7 mouse cellular contexts compared by ENCODE assay signal in genomic region chr11:88118817-88119642, GRCm38 (mm10). TPM values are rescaled to one million over a fixed set of nuclear protein-coding genes. Genes with fewer than 3 reads are reported as not detected.
A peak's percentile ranks its signal among the peaks of the same experiment; 100 is the strongest.
DNase-seq lines count a peak whose midpoint lies in the region; ATAC-seq and TF ChIP-seq lines count a peak whose summit lies in the region.

No protein-coding gene starts in this region.

- no peaks in the 10 kb centered on the region for H3K79me2 ChIP-seq in heart, adult 2 months (replicated peaks; ENCODE audit: control insufficient read depth, insufficient read depth, low read length)

- peak overlapping the region; percentile 84 for H3K27ac ChIP-seq in embryonic facial prominence, embryonic 12.5 days
- H3K27ac ChIP-seq in heart, adult 2 months: peak overlapping the region; percentile 99
- H3K27ac ChIP-seq in kidney, adult 2 months (ENCODE audit: insufficient read depth, low read depth, low read length): peak overlapping the region; percentile 93
- H3K27ac ChIP-seq in limb, embryonic 11.5 days (replicated peaks; ENCODE audit: low read depth, low read length): peak overlapping the region; percentile 78
- H3K27ac ChIP-seq in midbrain, postnatal 0 days (ENCODE audit: low read depth, low read length): peak overlapping the region; percentile 63

- no peak overlapping the region for H3K4me2 ChIP-seq in embryonic facial prominence, embryonic 12.5 days (replicated peaks)
- H3K4me2 ChIP-seq in limb, embryonic 11.5 days (ENCODE audit: low read depth, severe bottlenecking): 0 out of 2 replicates have a peak overlapping the region, but pooled peaks have one; percentile 1
- H3K4me2 ChIP-seq in midbrain, postnatal 0 days (ENCODE audit: low read depth, low read length, poor library complexity, severe bottlenecking): peak overlapping the region; percentile 9; the same call in 1 of the 2 replicates

- peak; percentile 69 for ATAC-seq in embryonic facial prominence, embryonic 12.5 days (ENCODE audit: insufficient number of reproducible peaks, insufficient read depth, low FRiP score, low TSS enrichment)
- peak; percentile 69 for ATAC-seq in limb, embryonic 11.5 days (ENCODE audit: insufficient number of reproducible peaks, low FRiP score, low TSS enrichment, low read depth)
- peak; percentile 82 for ATAC-seq in midbrain, postnatal 0 days (ENCODE audit: low FRiP score)

- WGBS in embryonic facial prominence, embryonic 12.5 days: 17% methylated on average over 8 of the region's 8 CpGs
- 12% methylated on average over 8 of the region's 8 CpGs for WGBS in heart, adult 2 months
- WGBS in kidney, adult 2 months: 37% methylated on average over 8 of the region's 8 CpGs
- WGBS in limb, embryonic 11.5 days: 10% methylated on average over 8 of the region's 8 CpGs
- 7% methylated on average over 8 of the region's 8 CpGs for WGBS in midbrain, postnatal 0 days

- H3K36me3 ChIP-seq in embryonic facial prominence, embryonic 12.5 days: 0 out of 2 replicates have a peak, but pooled peaks cover 3% of the 10 kb centered on the region
- peaks cover 19% of the 10 kb centered on the region for H3K36me3 ChIP-seq in heart, adult 2 months (ENCODE audit: control insufficient read depth, insufficient read depth, low read length)
- H3K36me3 ChIP-seq in kidney, adult 2 months (ENCODE audit: control insufficient read depth, insufficient read depth, low read length): no peaks in the 10 kb centered on the region
- H3K36me3 ChIP-seq in limb, embryonic 11.5 days (ENCODE audit: control insufficient read depth, insufficient read depth, low read length): no peaks in the 10 kb centered on the region
- no peaks in the 10 kb centered on the region for H3K36me3 ChIP-seq in midbrain, postnatal 0 days (ENCODE audit: insufficient read depth, low read length)

- TF ChIP-seq POLR2A in heart, adult 2 months (IDR thresholded peaks at IDR 0.05; ENCODE audit: insufficient read depth, low read depth, low read length): peak; percentile 98
- TF ChIP-seq POLR2A in kidney, adult 2 months (IDR thresholded peaks at IDR 0.05; ENCODE audit: low read depth, low read length): peak; percentile 61

- peak; percentile 77 to 82 for DNase-seq in adrenal gland, postnatal 36 days
- DNase-seq in heart, adult 2 months: peak; percentile 88 to 93
- DNase-seq in kidney, adult 2 months: peak; percentile 93
- DNase-seq in limb, embryonic 11.5 days (ENCODE audit: low spot score): peak; percentile 75
- peak; percentile 91 for DNase-seq in midbrain, postnatal 0 days (ENCODE audit: low spot score)
- peak; percentile 54 for DNase-seq in urinary bladder, postnatal 25 days (ENCODE audit: low spot score)

- no peaks in the 10 kb centered on the region for H3K9me3 ChIP-seq in embryonic facial prominence, embryonic 12.5 days
- no peaks in the 10 kb centered on the region for H3K9me3 ChIP-seq in limb, embryonic 11.5 days (ENCODE audit: control insufficient read depth, low read length)
- no peaks in the 10 kb centered on the region for H3K9me3 ChIP-seq in midbrain, postnatal 0 days (ENCODE audit: low read length)

- H3K9ac ChIP-seq in embryonic facial prominence, embryonic 12.5 days: peak overlapping the region; percentile 24; the same call in 1 of the 2 replicates
- H3K9ac ChIP-seq in heart, adult 2 months (ENCODE audit: low read depth, low read length): peak overlapping the region; percentile 57
- H3K9ac ChIP-seq in limb, embryonic 11.5 days (ENCODE audit: low read length): peak overlapping the region; percentile 45; the same call in 1 of the 2 replicates
- peak overlapping the region; percentile 48 for H3K9ac ChIP-seq in midbrain, postnatal 0 days (replicated peaks; ENCODE audit: low read length, poor library complexity, severe bottlenecking)

- TF ChIP-seq CTCF in heart, adult 2 months (IDR thresholded peaks at IDR 0.05): no peak
- no peak for TF ChIP-seq CTCF in kidney, adult 2 months (conservative IDR thresholded peaks at IDR 0.05; ENCODE audit: insufficient read depth, insufficient read length, low read depth, low read length)
- no peak for TF ChIP-seq CTCF in midbrain, postnatal 0 days (IDR thresholded peaks at IDR 0.05)

- TF ChIP-seq EP300 in heart, adult 2 months (IDR thresholded peaks at IDR 0.05; ENCODE audit: insufficient read depth, low read depth, low read length): peak; percentile 100

- H3K4me3 ChIP-seq in embryonic facial prominence, embryonic 12.5 days: no peak overlapping the region
- peak overlapping the region; percentile 7; the same call in 1 of the 2 replicates for H3K4me3 ChIP-seq in heart, adult 2 months
- no peak overlapping the region for H3K4me3 ChIP-seq in kidney, adult 2 months (ENCODE audit: insufficient read depth, low read depth, low read length)
- no peak overlapping the region for H3K4me3 ChIP-seq in limb, embryonic 11.5 days (ENCODE audit: low read depth, low read length)
- no peak overlapping the region for H3K4me3 ChIP-seq in midbrain, postnatal 0 days (ENCODE audit: low read depth, low read length)

- H3K27me3 ChIP-seq in embryonic facial prominence, embryonic 12.5 days: no peaks in the 10 kb centered on the region
- H3K27me3 ChIP-seq in heart, adult 2 months (ENCODE audit: control insufficient read depth, insufficient read depth, low read length): no peaks in the 10 kb centered on the region
- no peaks in the 10 kb centered on the region for H3K27me3 ChIP-seq in kidney, adult 2 months (replicated peaks; ENCODE audit: control insufficient read depth, insufficient read depth, low read length)
- no peaks in the 10 kb centered on the region for H3K27me3 ChIP-seq in limb, embryonic 11.5 days (ENCODE audit: control insufficient read depth, insufficient read depth, low read length)
- no peaks in the 10 kb centered on the region for H3K27me3 ChIP-seq in midbrain, postnatal 0 days (ENCODE audit: insufficient read depth, low read length)

- intact Hi-C loops in heart, adult 2 months (cut with DNase I): loop anchor here (1.0 to 2.0 kb wide), 4 partner anchors 12 to 50 kb away; partner anchors contain the start of genes Cuedc1 and Vezf1

- peaks cover 67% of the 10 kb centered on the region for H3K4me1 ChIP-seq in embryonic facial prominence, embryonic 12.5 days
- peaks cover 54% of the 10 kb centered on the region for H3K4me1 ChIP-seq in heart, adult 2 months (ENCODE audit: control insufficient read depth, insufficient read depth, low read length)
- peaks cover 28% of the 10 kb centered on the region for H3K4me1 ChIP-seq in kidney, adult 2 months (ENCODE audit: control insufficient read depth, insufficient read depth, low read length)
- H3K4me1 ChIP-seq in limb, embryonic 11.5 days (ENCODE audit: control insufficient read depth, insufficient read depth, low read length): peaks cover 43% of the 10 kb centered on the region
- H3K4me1 ChIP-seq in midbrain, postnatal 0 days (ENCODE audit: insufficient read depth, low read length): peaks cover 21% of the 10 kb centered on the region

RNA-seq across cellular contexts. Expression of gene Cuedc1, which starts 21.2 kb away (rescaled TPM):
- 10 to 100 TPM; 46.9 to 53.4 TPM for total RNA-seq in adrenal gland, postnatal 36 days (2021)
- polyA plus RNA-seq in embryonic facial prominence, embryonic 12.5 days (2016; fragmentation: Nextera tagmentation; extraction: Ambion mirVana): 36.4 and 42.0 TPM in 2 replicates
- 10 to 100 TPM; 49.8 to 55.0 TPM for total RNA-seq in heart, adult 2 months (2021)
- 36.2 and 38.7 TPM in 2 replicates for polyA plus RNA-seq in heart, adult 2 months (2012; rRNA removed)
- polyA plus RNA-seq in kidney, adult 2 months (2012; rRNA removed): 16.5 and 18.5 TPM in 2 replicates
- 14.3 and 15.7 TPM in 2 replicates for polyA plus RNA-seq in limb, embryonic 11.5 days (2014; fragmentation: Nextera tagmentation; extraction: Ambion mirVana)
- 38.8 and 40.2 TPM in 2 replicates for total RNA-seq in midbrain, postnatal 0 days (2014; rRNA removed)
- polyA plus RNA-seq in midbrain, postnatal 0 days (2015; fragmentation: Nextera tagmentation; extraction: Ambion mirVana): 32.7 and 37.5 TPM in 2 replicates

RNA-seq across cellular contexts. Expression of gene Vezf1, which starts 51.0 kb away (rescaled TPM):
- 10 to 100 TPM; 49.3 to 50.9 TPM for total RNA-seq in adrenal gland, postnatal 36 days (2021)
- polyA plus RNA-seq in embryonic facial prominence, embryonic 12.5 days (2016; fragmentation: Nextera tagmentation; extraction: Ambion mirVana): 59.0 and 59.8 TPM in 2 replicates
- total RNA-seq in heart, adult 2 months (2021): 10 to 100 TPM; 37.9 to 49.8 TPM
- 22.6 and 34.5 TPM in 2 replicates for polyA plus RNA-seq in heart, adult 2 months (2012; rRNA removed)
- 17.9 and 21.4 TPM in 2 replicates for polyA plus RNA-seq in kidney, adult 2 months (2012; rRNA removed)
- 63.7 and 67.5 TPM in 2 replicates for polyA plus RNA-seq in limb, embryonic 11.5 days (2014; fragmentation: Nextera tagmentation; extraction: Ambion mirVana)
- 31.4 and 40.6 TPM in 2 replicates for total RNA-seq in midbrain, postnatal 0 days (2014; rRNA removed)
- polyA plus RNA-seq in midbrain, postnatal 0 days (2015; fragmentation: Nextera tagmentation; extraction: Ambion mirVana): 29.7 and 30.9 TPM in 2 replicates
